Mouse (Mus musculus): ENCODE data around the gene Kcnj4. TPM values are rescaled to one million over a fixed set of nuclear protein-coding genes. Genes with fewer than 3 reads are reported as not detected.
A peak's percentile ranks its signal among the peaks of the same experiment; 100 is the strongest.

Kcnj4 gene
- polyA plus RNA-seq, 1 experiment from 2014 or later: not detected

DNA sequence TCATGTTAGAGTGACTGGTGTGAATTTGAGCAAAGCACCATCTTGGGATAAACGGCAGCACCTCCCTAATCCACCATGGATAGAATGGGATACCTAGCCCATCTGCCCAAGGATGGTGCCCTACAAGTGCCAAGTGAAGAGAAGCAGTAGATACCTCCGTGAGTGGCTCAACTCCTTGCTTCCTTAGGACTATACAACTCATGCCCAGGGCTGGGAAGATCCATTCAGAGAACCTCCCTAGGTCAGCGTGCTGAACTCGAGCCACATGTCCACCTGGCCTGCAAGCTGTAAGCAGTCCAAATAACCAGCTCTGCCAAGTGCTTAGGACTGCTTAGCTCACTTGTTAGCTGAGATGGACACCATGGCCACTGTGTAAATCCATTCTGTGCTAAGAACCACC is 22.2 kb upstream of the Kcnj4 start:
- H3K27me3 ChIP-seq (replicated peaks): 0 out of 2 replicates have a peak, but pooled peaks cover 9% of the 10 kb centered on the region
- no peaks in the 10 kb centered on the region for H3K4me1 ChIP-seq
- peaks cover 65% of the 10 kb centered on the region for H3K36me3 ChIP-seq
- H3K4me3 ChIP-seq: no peak overlapping the region
- no peak overlapping the region for H3K4me2 ChIP-seq
- 80% methylated on average over 4 of the region's 4 CpGs for WGBS (ENCODE audit: insufficient replicate concordance)
- H3K9me3 ChIP-seq (replicated peaks): no peaks in the 10 kb centered on the region
- no peak overlapping the region for H3K9ac ChIP-seq
- ATAC-seq: no peak
- no peak overlapping the region for H3K27ac ChIP-seq

GRCm38 (mm10) chr15:79525979-79526768 is 21.1 kb upstream of the Kcnj4 start:
- Histone ChIP-seq H3K9ac (no peak overlapping the region), H3K4me2 (no peak overlapping the region), H3K4me3 (no peak overlapping the region), H3K9me3 (replicated peaks) (no peaks in the 10 kb centered on the region), H3K27me3 (replicated peaks) (0 out of 2 replicates have a peak, but pooled peaks cover 15% of the 10 kb centered on the region), H3K4me1 (no peaks in the 10 kb centered on the region), H3K27ac (no peak overlapping the region), H3K36me3 (peaks cover 55% of the 10 kb centered on the region)
- WGBS (ENCODE audit: insufficient replicate concordance): 61% methylated on average over 9 of the region's 9 CpGs
- ATAC-seq: no peak

DNA sequence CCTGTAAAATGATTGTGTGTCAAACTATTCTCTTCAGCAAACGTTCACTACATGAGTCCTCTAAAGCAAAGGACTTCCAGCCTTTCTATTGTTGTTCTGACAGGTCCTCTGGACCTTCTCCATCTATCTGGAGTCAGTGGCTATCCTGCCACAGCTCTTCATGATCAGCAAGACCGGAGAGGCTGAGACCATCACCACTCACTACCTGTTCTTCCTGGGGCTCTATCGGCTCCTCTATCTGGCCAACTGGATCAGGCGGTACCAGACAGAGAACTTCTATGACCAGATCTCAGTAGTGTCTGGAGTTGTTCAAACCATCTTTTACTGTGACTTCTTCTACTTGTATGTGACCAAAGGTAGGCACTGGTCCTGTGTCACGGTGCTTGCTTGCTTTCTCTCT is 20.5 kb upstream of the Kcnj4 start:
- Histone ChIP-seq H3K27ac (no peak overlapping the region), H3K9ac (no peak overlapping the region), H3K4me2 (no peak overlapping the region), H3K4me3 (no peak overlapping the region), H3K36me3 (peaks cover 49% of the 10 kb centered on the region), H3K9me3 (replicated peaks) (no peaks in the 10 kb centered on the region), H3K4me1 (no peaks in the 10 kb centered on the region), H3K27me3 (replicated peaks) (0 out of 2 replicates have a peak, but pooled peaks cover 15% of the 10 kb centered on the region)
- ATAC-seq: no peak
- 84% methylated on average over 5 of the region's 5 CpGs for WGBS (ENCODE audit: insufficient replicate concordance)

GRCm38 (mm10) chr15:79519400-79520220 is 14.6 kb upstream of the Kcnj4 start:
- H3K27ac ChIP-seq: no peak overlapping the region

GRCm38 (mm10) chr15:79518571-79518970 is 13.5 kb upstream of the Kcnj4 start:
- 68% methylated on average over 3 of the region's 3 CpGs for WGBS (ENCODE audit: insufficient replicate concordance)
- ATAC-seq: no peak

More at GRCm38 (mm10) chr15:79519400-79520220, 14.6 kb upstream of the Kcnj4 start:
- no peaks in the 10 kb centered on the region for H3K9me3 ChIP-seq (replicated peaks)
- WGBS (ENCODE audit: insufficient replicate concordance): 38% methylated on average over 16 of the region's 16 CpGs
- H3K4me2 ChIP-seq: peak overlapping the region; percentile 42
- ATAC-seq: 0 out of 2 replicates have a peak, but pooled peaks have one; percentile 36
- H3K4me1 ChIP-seq: peaks cover 36% of the 10 kb centered on the region
- H3K4me3 ChIP-seq: no peak overlapping the region
- H3K9ac ChIP-seq: no peak overlapping the region
- peaks cover 61% of the 10 kb centered on the region for H3K27me3 ChIP-seq (replicated peaks)
- H3K36me3 ChIP-seq: no peaks in the 10 kb centered on the region

GRCm38 (mm10) chr15:79517710-79518109 is 12.7 kb upstream of the Kcnj4 start:
- ATAC-seq: no peak
- 69% methylated on average over 4 of the region's 4 CpGs for WGBS (ENCODE audit: insufficient replicate concordance)
- Histone ChIP-seq H3K4me1 (peaks cover 36% of the 10 kb centered on the region), H3K27ac (no peak overlapping the region), H3K27me3 (replicated peaks) (peaks cover 76% of the 10 kb centered on the region), H3K4me2 (peak overlapping the region; percentile 80), H3K4me3 (no peak overlapping the region), H3K9ac (no peak overlapping the region), H3K9me3 (replicated peaks) (no peaks in the 10 kb centered on the region), H3K36me3 (no peaks in the 10 kb centered on the region)

More at GRCm38 (mm10) chr15:79518571-79518970, 13.5 kb upstream of the Kcnj4 start:
- no peak overlapping the region for H3K4me2 ChIP-seq
- H3K27ac ChIP-seq: no peak overlapping the region
- no peak overlapping the region for H3K4me3 ChIP-seq
- no peaks in the 10 kb centered on the region for H3K9me3 ChIP-seq (replicated peaks)
- H3K36me3 ChIP-seq: no peaks in the 10 kb centered on the region
- H3K9ac ChIP-seq: no peak overlapping the region
- H3K4me1 ChIP-seq: peaks cover 36% of the 10 kb centered on the region
- H3K27me3 ChIP-seq (replicated peaks): peaks cover 71% of the 10 kb centered on the region

DNA sequence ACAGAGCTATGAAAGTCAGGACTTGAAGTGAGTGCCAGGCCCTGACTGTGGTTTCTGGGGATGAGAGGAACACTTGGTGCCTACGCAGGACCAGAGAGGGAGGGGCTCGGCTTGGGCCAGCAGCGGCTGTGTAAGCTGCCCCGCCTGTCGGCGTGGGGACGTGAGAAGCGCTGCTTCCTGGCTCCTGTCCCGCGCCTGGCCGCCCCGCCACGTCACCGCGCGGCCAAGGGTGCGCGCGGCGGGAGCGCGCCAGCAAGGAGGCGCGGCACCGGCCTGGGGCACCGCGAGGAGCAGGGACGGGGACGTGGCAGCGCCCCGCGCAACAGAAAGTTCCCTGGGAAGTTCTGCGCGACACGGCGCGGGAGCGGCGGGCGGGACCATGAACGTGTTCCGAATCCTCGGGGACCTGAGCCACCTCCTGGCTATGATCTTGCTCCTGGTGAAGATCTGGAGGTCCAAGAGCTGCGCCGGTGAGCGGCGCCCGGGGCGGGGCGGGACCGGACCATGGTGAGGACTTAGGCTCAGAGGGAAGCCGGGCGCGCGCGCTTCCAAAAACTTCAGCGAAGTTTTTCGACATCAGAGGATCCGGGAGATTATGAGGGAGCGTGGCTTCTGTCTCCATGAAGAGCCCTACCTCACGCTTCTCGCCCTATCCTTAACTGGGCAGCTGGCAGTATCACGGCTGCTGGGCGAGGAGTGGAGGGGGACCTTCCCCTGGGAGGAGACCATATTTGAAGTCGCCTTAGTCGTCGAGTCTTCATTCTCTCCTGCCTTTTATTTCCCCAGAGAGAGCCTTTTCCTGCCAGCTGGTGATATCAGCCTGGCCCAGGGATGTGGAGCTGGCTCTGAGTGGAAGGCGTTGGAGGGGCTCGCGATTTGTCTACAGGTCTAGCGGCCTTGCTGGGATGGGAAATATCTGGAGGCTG is 11.4 kb upstream of the Kcnj4 start, which contains the start of gene Kdelr3:
TSS of gene Kdelr3 (plus strand) at position 241 of the 926 bp plus-strand sequence.
- Histone ChIP-seq H3K27me3 (replicated peaks) (peaks cover 78% of the 10 kb centered on the region), H3K36me3 (no peaks in the 10 kb centered on the region), H3K4me2 (peak within 1 kb of the TSS; percentile 80), H3K4me1 (peaks cover 40% of the 10 kb centered on the region), H3K9me3 (replicated peaks) (no peaks in the 10 kb centered on the region), H3K27ac (no peak within 1 kb of the TSS), H3K9ac (peak within 1 kb of the TSS; percentile 44; the same call in 1 of the 2 replicates), H3K4me3 (peak within 1 kb of the TSS; percentile 53)
- ATAC-seq: no peak
- WGBS (ENCODE audit: insufficient replicate concordance): 2% methylated on average over 69 of the region's 71 CpGs

GRCm38 (mm10) chr15:79513940-79514339 is 8.9 kb upstream of the Kcnj4 start:
- ATAC-seq: no peak
- Histone ChIP-seq H3K36me3 (no peaks in the 10 kb centered on the region), H3K9ac (no peak overlapping the region), H3K4me2 (no peak overlapping the region), H3K27me3 (replicated peaks) (peaks cover 100% of the 10 kb centered on the region), H3K27ac (no peak overlapping the region), H3K9me3 (replicated peaks) (no peaks in the 10 kb centered on the region), H3K4me1 (peaks cover 32% of the 10 kb centered on the region), H3K4me3 (no peak overlapping the region)
- 12% methylated on average over 9 of the region's 9 CpGs for WGBS (ENCODE audit: insufficient replicate concordance)

GRCm38 (mm10) chr15:79511553-79512320 is 6.7 kb upstream of the Kcnj4 start:
- peaks cover 100% of the 10 kb centered on the region for H3K27me3 ChIP-seq (replicated peaks)
- no peaks in the 10 kb centered on the region for H3K36me3 ChIP-seq
- peak overlapping the region; percentile 39 for H3K4me3 ChIP-seq
- peaks cover 16% of the 10 kb centered on the region for H3K4me1 ChIP-seq
- H3K4me2 ChIP-seq: peak overlapping the region; percentile 60
- H3K9ac ChIP-seq: no peak overlapping the region
- no peak overlapping the region for H3K27ac ChIP-seq
- H3K9me3 ChIP-seq (replicated peaks): no peaks in the 10 kb centered on the region
- 3% methylated on average over 61 of the region's 61 CpGs for WGBS (ENCODE audit: insufficient replicate concordance)
- no peak for ATAC-seq

GRCm38 (mm10) chr15:79510425-79510824 is 5.4 kb upstream of the Kcnj4 start:
- H3K9ac ChIP-seq: no peak overlapping the region
- H3K4me2 ChIP-seq: no peak overlapping the region
- no peak overlapping the region for H3K27ac ChIP-seq
- no peaks in the 10 kb centered on the region for H3K36me3 ChIP-seq
- WGBS (ENCODE audit: insufficient replicate concordance): 62% methylated on average over 7 of the region's 7 CpGs
- peaks cover 16% of the 10 kb centered on the region for H3K4me1 ChIP-seq
- H3K9me3 ChIP-seq (replicated peaks): no peaks in the 10 kb centered on the region
- no peak for ATAC-seq
- H3K27me3 ChIP-seq (replicated peaks): peaks cover 100% of the 10 kb centered on the region
- H3K4me3 ChIP-seq: no peak overlapping the region

DNA sequence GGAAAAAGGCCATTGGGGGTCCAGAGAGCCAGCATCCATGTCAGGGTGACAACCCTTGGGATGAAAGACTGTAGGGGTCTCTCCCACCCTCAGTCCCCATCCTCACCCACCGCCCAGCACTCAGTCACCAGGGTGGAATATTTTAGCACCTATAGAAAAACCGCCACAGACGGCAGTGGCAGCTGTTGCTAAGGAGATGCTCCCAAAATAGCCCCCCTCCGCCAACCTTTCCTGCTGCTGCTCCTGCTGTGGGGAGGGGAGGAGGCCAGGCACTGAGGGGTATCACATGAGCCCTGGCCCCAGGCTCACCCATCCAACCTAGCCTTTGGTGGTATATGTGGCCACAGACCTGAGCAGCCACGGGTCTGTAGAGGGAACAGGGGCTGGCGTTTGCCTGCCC is 5.0 kb upstream of the Kcnj4 start:
- Histone ChIP-seq H3K9me3 (replicated peaks) (no peaks in the 10 kb centered on the region), H3K4me2 (no peak overlapping the region), H3K9ac (no peak overlapping the region), H3K4me3 (no peak overlapping the region), H3K36me3 (no peaks in the 10 kb centered on the region), H3K4me1 (peaks cover 20% of the 10 kb centered on the region), H3K27me3 (replicated peaks) (peaks cover 100% of the 10 kb centered on the region), H3K27ac (no peak overlapping the region)
- no peak for ATAC-seq
- 24% methylated on average over 6 of the region's 6 CpGs for WGBS (ENCODE audit: insufficient replicate concordance)
